Mouse (Mus musculus) layer of hippocampus, postnatal 25 days (tissue): Measurements from ENCODE around the gene Psmc3. TPM values are rescaled to one million over a fixed set of nuclear protein-coding genes. Genes with fewer than 3 reads are reported as not detected.

ENCODE experiments used
- DNase-seq, 2 experiments: peaks; one replicate each; pipeline ENCODE4 v3.0.0; 2022; ENCODE audit warnings: mixed read lengths in 2 of 2, low spot score in 1 of 2; ENCODE audit errors: extremely low spot score in 1 of 2
- total RNA-seq, 2 experiments: library from RNA; stranded (reverse); gene quantifications; 2 replicates each; pipeline ENCODE4 v1.2.3; 2021

The Psmc3 gene
- total RNA-seq, 2 experiments from 2014 or later = 232 to 234 TPM

GRCm38 (mm10) chr2:91052752-91053151 lies 1.1 kb upstream of the Psmc3 start:
- no peak for DNase-seq

GRCm38 (mm10) chr2:91053181-91053933 lies 452 bp upstream of the Psmc3 start:
- DNase-seq = no peak

GRCm38 (mm10) chr2:91058435-91058834 lies 4.6 kb downstream of the Psmc3 start:
- no peak for DNase-seq

GRCm38 (mm10) chr2:91059376-91059775 lies 5.6 kb downstream of the Psmc3 start:
- no peak for DNase-seq

GRCm38 (mm10) chr2:91060544-91061355 lies 6.9 kb downstream of the Psmc3 start:
- peak; percentile 63 to 81 for DNase-seq

- no peak for DNase-seq
Measured at GRCm38 (mm10) chr2:91061849-91062481, 8.2 kb downstream of the Psmc3 start.

GRCm38 (mm10) chr2:91062779-91063606 lies 9.2 kb downstream of the Psmc3 start:
- DNase-seq = no peak

GRCm38 (mm10) chr2:91064211-91064610 lies 10.4 kb downstream of the Psmc3 start:
- no peak for DNase-seq

GRCm38 (mm10) chr2:91065544-91065943 lies 11.7 kb downstream of the Psmc3 start:
- peak in 1 of 2 experiments; percentile 45 for DNase-seq

- no peak for DNase-seq
Measured at GRCm38 (mm10) chr2:91066455-91066854, 12.6 kb downstream of the Psmc3 start.

- no peak for DNase-seq
Measured at GRCm38 (mm10) chr2:91068162-91068871, 14.5 kb downstream of the Psmc3 start.

GRCm38 (mm10) chr2:91068872-91069165 lies 15.0 kb downstream of the Psmc3 start:
- no peak for DNase-seq

GRCm38 (mm10) chr2:91069306-91070000 lies 15.6 kb downstream of the Psmc3 start:
- no peak for DNase-seq

GRCm38 (mm10) chr2:91070076-91070800 lies 16.4 kb downstream of the Psmc3 start, which contains the start of gene Slc39a13:
Gene Slc39a13, minus strand, starts transcription at chr2:91070417.
- DNase-seq = peak; percentile 97 to 98

GRCm38 (mm10) chr2:91071059-91071458 lies 17.2 kb downstream of the Psmc3 start:
- DNase-seq = no peak

- no peak for DNase-seq
Measured at GRCm38 (mm10) chr2:91072092-91072491, 18.3 kb downstream of the Psmc3 start.

- DNase-seq = no peak
Measured at GRCm38 (mm10) chr2:91077957-91078313, 24.1 kb downstream of the Psmc3 start.

- no peak for DNase-seq
Measured at GRCm38 (mm10) chr2:91078314-91079025, 24.7 kb downstream of the Psmc3 start.
